Mouse (Mus musculus) c-Kit-negative CD71-positive TER-119-positive erythroid progenitor cells, embryonic 14.5 days (primary cell): Measurements from ENCODE around the gene Tpx2.

Source experiments
- DNase-seq: peaks from one replicate; pipeline ENCODE4 v3.0.0-alpha.2; 2013; ENCODE audit warnings: low read depth, low spot score

Gene Tpx2

GRCm38 (mm10) chr2:152914310-152915120 is 66.8 kb downstream of the Tpx2 start:
- DNase-seq = peak; percentile 60

GRCm38 (mm10) chr2:152915453-152915852 is 67.7 kb downstream of the Tpx2 start:
- DNase-seq = no peak

- no peak for DNase-seq
Observed at GRCm38 (mm10) chr2:152916111-152916510, 68.3 kb downstream of the Tpx2 start.

GRCm38 (mm10) chr2:152917671-152918070 is 69.9 kb downstream of the Tpx2 start:
- DNase-seq = no peak

GRCm38 (mm10) chr2:152922376-152922775 is 74.6 kb downstream of the Tpx2 start:
- DNase-seq = no peak

- no peak for DNase-seq
Observed at GRCm38 (mm10) chr2:152923621-152924020, 75.9 kb downstream of the Tpx2 start.

GRCm38 (mm10) chr2:152924128-152924527 is 76.4 kb downstream of the Tpx2 start:
- DNase-seq = no peak

- no peak for DNase-seq
Observed at GRCm38 (mm10) chr2:152924543-152924942, 76.8 kb downstream of the Tpx2 start.

GRCm38 (mm10) chr2:152925189-152925872 is 77.6 kb downstream of the Tpx2 start:
- DNase-seq = no peak

GRCm38 (mm10) chr2:152926896-152927295 is 79.1 kb downstream of the Tpx2 start:
- no peak for DNase-seq

GRCm38 (mm10) chr2:152927371-152927770 is 79.6 kb downstream of the Tpx2 start:
- DNase-seq = no peak

GRCm38 (mm10) chr2:152928219-152928987 is 80.6 kb downstream of the Tpx2 start:
- no peak for DNase-seq

GRCm38 (mm10) chr2:152928988-152929370 is 81.2 kb downstream of the Tpx2 start:
- no peak for DNase-seq

- DNase-seq = no peak
Observed at GRCm38 (mm10) chr2:152930276-152930675, 82.5 kb downstream of the Tpx2 start.

- no peak for DNase-seq
Observed at GRCm38 (mm10) chr2:152931456-152932160, 83.8 kb downstream of the Tpx2 start.

- DNase-seq = no peak
Observed at GRCm38 (mm10) chr2:152933048-152933447, 85.3 kb downstream of the Tpx2 start, which contains the start of gene Foxs1. TSS of gene Foxs1 (minus strand) at chr2:152933208.

- DNase-seq = peak; percentile 27
Observed at GRCm38 (mm10) chr2:152933614-152934013, 85.8 kb downstream of the Tpx2 start.

GRCm38 (mm10) chr2:152939846-152940245 is 92.1 kb downstream of the Tpx2 start:
- DNase-seq = no peak

GRCm38 (mm10) chr2:152941106-152941505 is 93.3 kb downstream of the Tpx2 start:
- no peak for DNase-seq

GRCm38 (mm10) chr2:152941776-152942175 is 94.0 kb downstream of the Tpx2 start:
- DNase-seq = no peak

GRCm38 (mm10) chr2:152942898-152943515 is 95.2 kb downstream of the Tpx2 start:
- DNase-seq = no peak
